Mouse (Mus musculus) gastrocnemius, adult 2 months (tissue): ENCODE data around the gene Crebrf. TPM values are rescaled to one million over a fixed set of nuclear protein-coding genes. Genes with fewer than 3 reads are reported as not detected.

ENCODE experiments used
- DNase-seq: peaks from one replicate; pipeline ENCODE4 v3.0.0; 2022
- H3K27ac ChIP-seq: fragments of 200-600 bp; 2 replicates; pipeline ENCODE4 v1.8.1; 2022; ENCODE audit warnings: mild to moderate bottlenecking
- H3K4me3 ChIP-seq: fragments of 200-600 bp; 2 replicates; pipeline ENCODE4 v1.8.1; 2022; ENCODE audit warnings: mild to moderate bottlenecking, moderate library complexity
- CTCF ChIP-seq: fragments of 200-600 bp; IDR thresholded peaks from 2 replicates; pipeline ENCODE4 v1.8.1; 2022; ENCODE audit warnings: antibody characterized with exemption, mild to moderate bottlenecking, moderate library complexity
- intact Hi-C: fragments of 180-260 bp; cut with DNase I; formaldehyde crosslinking; loops from one replicate; pipeline ENCODE4 v1.15.1; 2025
- total RNA-seq, 2 experiments: library from RNA; stranded (reverse); gene quantifications; 2 replicates each; pipeline ENCODE4 v1.2.3; 2021

Gene Crebrf
- total RNA-seq, 2 experiments from 2014 or later: 39.6 to 40.2 TPM

GRCm38 (mm10) chr17:26790269-26791214 is 75.1 kb downstream of the Crebrf start:
- no peak for TF ChIP-seq CTCF
- peak; percentile 30 for DNase-seq

GRCm38 (mm10) chr17:26791580-26791979 is 76.1 kb downstream of the Crebrf start:
- no peak for TF ChIP-seq CTCF
- no peak overlapping the region for H3K4me3 ChIP-seq
- no peak for DNase-seq

More at GRCm38 (mm10) chr17:26790269-26791214, 75.1 kb downstream of the Crebrf start:
- intact Hi-C loops: no loop called here
- H3K4me3 ChIP-seq: no peak overlapping the region
- H3K27ac ChIP-seq: no peak overlapping the region

DNA sequence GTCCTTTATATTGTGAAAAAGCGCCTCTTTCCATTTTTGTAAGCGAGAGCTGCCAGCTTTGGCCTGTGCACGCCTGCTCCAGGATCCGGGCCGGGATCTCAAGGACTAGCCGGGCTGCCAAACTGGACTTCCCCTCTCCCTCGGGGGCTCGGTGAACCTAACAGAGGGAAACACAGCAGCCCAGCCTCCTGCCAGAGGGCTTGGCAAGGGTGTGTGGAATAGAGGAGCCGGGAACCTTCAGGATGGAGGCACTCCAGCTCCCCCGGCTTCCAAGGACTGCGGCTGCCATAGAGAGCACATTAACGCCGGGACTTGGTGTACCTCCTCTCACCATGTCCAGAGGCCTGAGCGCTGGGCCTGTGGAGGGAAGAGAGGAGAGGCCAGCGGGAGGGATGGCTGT is 76.6 kb downstream of the Crebrf start:
- Histone ChIP-seq H3K27ac (0 out of 2 replicates have a peak overlapping the region, but pooled peaks have one; percentile 8), H3K4me3 (no peak overlapping the region)
- peak; percentile 80 for DNase-seq
- intact Hi-C loops: no loop called here
- no peak for TF ChIP-seq CTCF

More at GRCm38 (mm10) chr17:26791580-26791979, 76.1 kb downstream of the Crebrf start:
- intact Hi-C loops: no loop called here
- 0 out of 2 replicates have a peak overlapping the region, but pooled peaks have one; percentile 8 for H3K27ac ChIP-seq

- DNase-seq: no peak
- Histone ChIP-seq H3K27ac (no peak overlapping the region), H3K4me3 (no peak overlapping the region)
- intact Hi-C loops: no loop called here
- no peak for TF ChIP-seq CTCF
These were observed 77.8 kb downstream of the Crebrf start for GRCm38 (mm10) chr17:26793068-26793765.

GRCm38 (mm10) chr17:26794744-26795143 is 79.3 kb downstream of the Crebrf start:
- Histone ChIP-seq H3K4me3 (no peak overlapping the region), H3K27ac (no peak overlapping the region)
- peak; percentile 81 for TF ChIP-seq CTCF
- peak; percentile 63 for DNase-seq
- intact Hi-C loops: loop anchor here (1.0 kb wide), 1 partner anchor 92 kb away; no protein-coding TSS in a partner anchor

DNA sequence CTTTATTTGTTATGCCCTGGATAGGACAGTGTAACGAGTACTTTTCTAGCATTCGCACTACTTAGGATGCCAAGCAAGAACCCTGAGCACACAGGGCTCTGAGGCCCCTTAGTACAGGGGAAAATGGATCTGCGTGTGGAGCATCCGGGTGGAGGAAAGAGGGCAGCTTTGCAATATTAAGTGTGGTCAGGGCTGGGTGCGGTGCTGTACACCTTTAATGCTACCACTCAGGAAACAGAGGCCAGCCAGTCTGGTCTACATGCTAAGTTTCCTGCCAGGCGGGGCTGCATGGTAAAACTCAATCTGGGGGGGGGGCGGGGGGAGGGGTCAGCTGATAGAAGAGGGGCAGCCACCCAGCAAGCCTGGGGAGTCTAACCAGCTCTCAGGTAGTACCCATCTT is 79.9 kb downstream of the Crebrf start:
- intact Hi-C loops: no loop called here
- H3K27ac ChIP-seq: no peak overlapping the region
- TF ChIP-seq CTCF: no peak
- DNase-seq: no peak
- H3K4me3 ChIP-seq: no peak overlapping the region

DNA sequence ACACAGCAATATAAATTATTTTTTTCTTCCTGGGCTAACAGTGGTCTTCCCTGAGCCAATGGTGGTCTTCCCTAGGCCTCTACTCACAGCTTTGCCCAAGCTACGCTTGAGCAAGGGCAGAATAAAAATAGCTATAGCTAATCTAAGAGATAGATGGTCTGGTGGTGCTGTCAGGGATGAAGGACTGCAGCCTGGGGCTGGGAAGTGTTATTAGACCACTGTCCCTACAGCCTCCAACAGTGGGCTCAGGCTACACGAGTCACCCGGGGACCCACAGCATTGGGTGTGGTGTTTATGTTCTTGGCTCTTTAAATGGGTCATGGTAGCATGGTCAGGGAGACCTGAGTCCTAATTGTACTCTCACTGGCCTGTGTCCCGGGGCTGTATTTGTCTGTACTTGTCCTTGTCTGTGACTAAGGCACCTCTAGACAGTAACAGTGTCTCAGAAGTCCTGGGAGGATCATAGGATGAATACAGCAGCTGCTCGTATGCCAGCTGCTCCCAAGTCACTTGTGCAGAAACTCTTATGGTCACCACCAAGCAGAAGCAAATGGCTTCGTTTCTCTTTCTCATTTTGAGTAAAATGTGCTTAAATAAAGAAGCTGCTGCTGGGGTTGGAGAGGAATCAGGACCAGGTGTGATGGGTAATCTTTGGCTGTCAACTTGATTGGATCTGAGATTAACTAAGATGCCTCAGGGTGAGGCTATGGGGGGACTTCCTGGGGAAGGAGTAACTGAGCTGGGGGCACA is 82.1 kb downstream of the Crebrf start:
- intact Hi-C loops: no loop called here
- H3K27ac ChIP-seq: no peak overlapping the region
- TF ChIP-seq CTCF: no peak
- no peak overlapping the region for H3K4me3 ChIP-seq
- no peak for DNase-seq

GRCm38 (mm10) chr17:26802886-26803285 is 87.4 kb downstream of the Crebrf start:
- no peak overlapping the region for H3K4me3 ChIP-seq
- no peak for TF ChIP-seq CTCF
- DNase-seq: no peak
- no peak overlapping the region for H3K27ac ChIP-seq
- intact Hi-C loops: no loop called here

DNA sequence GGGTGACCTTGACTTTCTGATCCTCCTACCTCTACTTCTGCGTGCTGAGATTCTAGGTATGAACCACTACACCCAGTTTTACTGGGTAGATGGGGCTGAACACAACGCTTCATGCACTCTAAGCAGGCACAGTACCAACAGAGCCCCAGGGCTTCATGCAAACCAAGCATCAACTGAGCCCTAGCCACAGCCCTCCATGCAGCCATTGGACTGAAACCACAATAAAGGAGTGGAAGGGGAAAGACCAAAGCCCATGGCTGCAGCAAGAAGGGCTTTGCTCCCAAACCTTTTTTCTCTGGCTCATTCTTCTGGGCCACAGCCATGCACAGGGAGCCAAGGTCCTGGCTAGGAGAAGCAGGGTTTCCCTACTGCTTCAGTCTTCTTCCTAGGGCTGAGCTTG is 97.2 kb downstream of the Crebrf start:
- no peak for TF ChIP-seq CTCF
- DNase-seq: no peak
- H3K4me3 ChIP-seq: no peak overlapping the region
- no peak overlapping the region for H3K27ac ChIP-seq
- intact Hi-C loops: no loop called here

DNA sequence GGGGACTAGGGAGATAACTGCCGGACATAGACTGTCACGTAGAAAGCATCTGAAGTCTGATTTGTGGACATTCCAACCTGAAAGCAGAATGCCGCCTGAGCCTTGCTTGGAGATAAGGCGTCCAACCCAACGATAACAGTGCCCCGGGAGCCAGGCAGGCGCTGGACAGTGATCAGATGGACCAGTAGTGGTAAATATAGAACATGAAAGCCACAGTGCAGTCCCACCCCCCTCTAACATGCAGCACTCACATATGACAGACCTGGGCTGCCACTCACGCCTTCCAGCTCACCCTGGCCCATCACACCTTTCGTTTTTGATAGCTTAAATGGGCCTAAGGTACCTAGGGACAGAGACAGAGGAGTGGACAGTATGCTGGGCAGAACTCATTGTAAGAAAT is 98.0 kb downstream of the Crebrf start:
- H3K27ac ChIP-seq: no peak overlapping the region
- no peak for TF ChIP-seq CTCF
- no peak for DNase-seq
- intact Hi-C loops: no loop called here
- no peak overlapping the region for H3K4me3 ChIP-seq

DNA sequence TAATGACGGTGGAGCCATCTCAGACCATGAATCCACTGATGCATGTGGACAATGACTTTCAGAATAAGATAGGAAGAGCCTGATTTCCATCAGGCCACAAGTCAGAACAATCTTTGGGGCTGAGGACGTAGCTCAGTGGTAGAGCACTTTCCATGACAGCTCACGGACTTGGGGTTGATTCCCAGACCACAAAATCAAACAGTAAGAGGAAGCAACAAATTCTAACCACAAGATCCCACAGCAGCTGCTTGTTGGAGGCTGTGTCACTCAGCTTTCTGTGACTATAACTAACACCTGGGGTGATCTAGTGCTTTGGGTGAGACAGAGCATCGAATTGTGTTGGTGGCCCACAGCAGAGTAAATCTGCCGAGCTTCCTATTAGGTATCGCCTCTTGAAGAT is 101.4 kb downstream of the Crebrf start:
- no peak overlapping the region for H3K27ac ChIP-seq
- H3K4me3 ChIP-seq: no peak overlapping the region
- no peak for DNase-seq
- intact Hi-C loops: no loop called here
- no peak for TF ChIP-seq CTCF

GRCm38 (mm10) chr17:26817776-26818175 is 102.3 kb downstream of the Crebrf start:
- Histone ChIP-seq H3K27ac (no peak overlapping the region), H3K4me3 (no peak overlapping the region)
- intact Hi-C loops: no loop called here
- TF ChIP-seq CTCF: no peak
- DNase-seq: no peak
